In genomic region chr10:8020113-8020512, GRCm38 (mm10) we compare ENCODE assay signal across 26 mouse cellular contexts.
A peak's percentile ranks its signal among the peaks of the same experiment; 100 is the strongest.
DNase-seq lines count a peak whose midpoint lies in the region; ATAC-seq lines count a peak whose summit lies in the region.
"Had no signal": no experiment of that assay in that cellular context is flagged by ENCODE, and none has a peak within 500 bp of the region (broad histone marks: within the 10 kb centered on the region; RNA-seq: fewer than 3 reads in every experiment).

No protein-coding gene starts in this region.

- peak; percentile 70 for ATAC-seq in liver, embryonic 11.5 days (replicated peaks; ENCODE audit: low FRiP score)
- peak; percentile 68 for ATAC-seq in liver, embryonic 16.5 days (ENCODE audit: low read depth)
- no peak for ATAC-seq in midbrain, embryonic 13.5 days
- no peak for ATAC-seq in forebrain, embryonic 15.5 days (replicated peaks)
- ATAC-seq: forebrain, postnatal 0 days had no signal

- H3K36me3 ChIP-seq in liver, embryonic 11.5 days (ENCODE audit: control insufficient read depth, insufficient read depth, low read length) = no peaks in the 10 kb centered on the region
- H3K36me3 ChIP-seq in liver, embryonic 16.5 days (ENCODE audit: control insufficient read depth, insufficient read depth) = no peaks in the 10 kb centered on the region
- no peaks in the 10 kb centered on the region for H3K36me3 ChIP-seq in midbrain, embryonic 13.5 days
- H3K36me3 ChIP-seq in forebrain, embryonic 15.5 days = no peaks in the 10 kb centered on the region
- H3K36me3 ChIP-seq: heart, embryonic 15.5 days; hindbrain, embryonic 12.5 days; kidney, embryonic 15.5 days; limb, embryonic 13.5 days; neural tube, embryonic 13.5 days had no signal

- H3K9ac ChIP-seq in liver, embryonic 11.5 days (ENCODE audit: low read depth, low read length) = no peak overlapping the region
- no peak overlapping the region for H3K9ac ChIP-seq in liver, embryonic 16.5 days (ENCODE audit: low read depth, low read length)
- no peak overlapping the region for H3K9ac ChIP-seq in midbrain, embryonic 13.5 days (replicated peaks)
- no peak overlapping the region for H3K9ac ChIP-seq in forebrain, embryonic 15.5 days (replicated peaks)
- H3K9ac ChIP-seq: forebrain, postnatal 0 days; heart, embryonic 15.5 days; hindbrain, embryonic 12.5 days; kidney, embryonic 15.5 days; limb, embryonic 13.5 days; neural tube, embryonic 13.5 days had no signal

- no peak overlapping the region for H3K4me3 ChIP-seq in liver, embryonic 11.5 days (ENCODE audit: low read depth, low read length)
- no peak overlapping the region for H3K4me3 ChIP-seq in liver, embryonic 16.5 days (ENCODE audit: low read depth, low read length)
- H3K4me3 ChIP-seq in midbrain, embryonic 13.5 days (replicated peaks) = no peak overlapping the region
- no peak overlapping the region for H3K4me3 ChIP-seq in forebrain, embryonic 15.5 days
- H3K4me3 ChIP-seq: erythroblast, embryonic 14.5 days; heart, embryonic 15.5 days; hindbrain, embryonic 12.5 days; kidney, embryonic 15.5 days; layer of hippocampus, adult 2 months; limb, embryonic 13.5 days; myocyte; neural tube, embryonic 13.5 days had no signal

- no peaks in the 10 kb centered on the region for H3K9me3 ChIP-seq in liver, embryonic 11.5 days (ENCODE audit: control insufficient read depth, low read length)
- H3K9me3 ChIP-seq in liver, embryonic 16.5 days (replicated peaks; ENCODE audit: control insufficient read depth, low read length) = no peaks in the 10 kb centered on the region
- no peaks in the 10 kb centered on the region for H3K9me3 ChIP-seq in midbrain, embryonic 13.5 days
- no peaks in the 10 kb centered on the region for H3K9me3 ChIP-seq in forebrain, embryonic 15.5 days
- H3K9me3 ChIP-seq: heart, embryonic 15.5 days; hindbrain, embryonic 12.5 days; kidney, embryonic 15.5 days; limb, embryonic 13.5 days; neural tube, embryonic 13.5 days had no signal

- DNase-seq in 416B (ENCODE audit: low read depth) = peak; percentile 88
- DNase-seq in c-Kit-positive CD71-positive TER-119-positive erythroid progenitor cells, embryonic 14.5 days (ENCODE audit: low spot score) = peak; percentile 14
- DNase-seq in liver, embryonic 11.5 days (ENCODE audit: low spot score) = no peak
- no peak for DNase-seq in neural tube, embryonic 10.5 days (ENCODE audit: extremely low spot score, low spot score)
- no peak for DNase-seq in adrenal gland, postnatal 14 days
- DNase-seq: cerebellum, adult 11-12 months; cerebellum, adult 9-11 months; forebrain, postnatal 0 days; kidney, postnatal 25 days; lung, adult 2 months; lung, postnatal 10 days; thymus, adult 2 months; thymus, postnatal 36 days had no signal

- H3K4me1 ChIP-seq in liver, embryonic 11.5 days (replicated peaks; ENCODE audit: control insufficient read depth, insufficient read depth, low read length) = peaks cover 13% of the 10 kb centered on the region
- peaks cover 4% of the 10 kb centered on the region for H3K4me1 ChIP-seq in liver, embryonic 16.5 days (ENCODE audit: control insufficient read depth, low read depth, low read length)
- H3K4me1 ChIP-seq in midbrain, embryonic 13.5 days (replicated peaks) = no peaks in the 10 kb centered on the region
- no peaks in the 10 kb centered on the region for H3K4me1 ChIP-seq in forebrain, embryonic 15.5 days
- H3K4me1 ChIP-seq: neural tube, embryonic 13.5 days had no signal

- 67% methylated on average over 4 of the region's 4 CpGs for WGBS in liver, embryonic 11.5 days
- 30% methylated on average over 4 of the region's 4 CpGs for WGBS in liver, embryonic 16.5 days (ENCODE audit: insufficient replicate concordance)
- 88% methylated on average over 4 of the region's 4 CpGs for WGBS in midbrain, embryonic 13.5 days
- 85% methylated on average over 4 of the region's 4 CpGs for WGBS in forebrain, embryonic 15.5 days

- no peak overlapping the region for H3K27ac ChIP-seq in liver, embryonic 11.5 days (ENCODE audit: low read depth, low read length)
- no peak overlapping the region for H3K27ac ChIP-seq in liver, embryonic 16.5 days (ENCODE audit: low read length)
- no peak overlapping the region for H3K27ac ChIP-seq in midbrain, embryonic 13.5 days
- H3K27ac ChIP-seq in forebrain, embryonic 15.5 days (replicated peaks) = no peak overlapping the region
- H3K27ac ChIP-seq: heart, embryonic 15.5 days; hindbrain, embryonic 12.5 days; kidney, embryonic 15.5 days; layer of hippocampus, adult 2 months; limb, embryonic 13.5 days; macrophage; neural tube, embryonic 13.5 days had no signal

- peak overlapping the region; percentile 20; the same call in 1 of the 2 replicates for H3K4me2 ChIP-seq in liver, embryonic 11.5 days
- H3K4me2 ChIP-seq in liver, embryonic 16.5 days (ENCODE audit: low read depth, low read length) = no peak overlapping the region
- H3K4me2 ChIP-seq in midbrain, embryonic 13.5 days (replicated peaks) = no peak overlapping the region
- H3K4me2 ChIP-seq in forebrain, embryonic 15.5 days (replicated peaks) = no peak overlapping the region
- H3K4me2 ChIP-seq: heart, embryonic 15.5 days; hindbrain, embryonic 12.5 days; kidney, embryonic 15.5 days; limb, embryonic 13.5 days; midbrain, embryonic 11.5 days; neural tube, embryonic 13.5 days had no signal

- no peaks in the 10 kb centered on the region for H3K27me3 ChIP-seq in liver, embryonic 11.5 days (replicated peaks; ENCODE audit: control insufficient read depth, insufficient read depth, low read length)
- H3K27me3 ChIP-seq in liver, embryonic 16.5 days (ENCODE audit: control insufficient read depth, insufficient read depth, low read depth, low read length) = no peaks in the 10 kb centered on the region
- H3K27me3 ChIP-seq in midbrain, embryonic 13.5 days = no peaks in the 10 kb centered on the region
- H3K27me3 ChIP-seq in forebrain, embryonic 15.5 days = no peaks in the 10 kb centered on the region
- H3K27me3 ChIP-seq: heart, embryonic 15.5 days; hindbrain, embryonic 12.5 days; kidney, embryonic 15.5 days; limb, embryonic 13.5 days; neural tube, embryonic 13.5 days had no signal

Comparison
In these comparisons a context has a peak if more than half of its experiments do, and no peak if none do; other contexts are left out.
1. DNase-seq: peak in 416B (single experiment) and c-Kit-positive CD71-positive TER-119-positive erythroid progenitor cells, embryonic 14.5 days (single experiment); none in liver, embryonic 11.5 days (single experiment), neural tube, embryonic 10.5 days (single experiment) and adrenal gland, postnatal 14 days (single experiment).
2. ATAC-seq: peak in liver, embryonic 11.5 days (single experiment) and liver, embryonic 16.5 days (single experiment); none in midbrain, embryonic 13.5 days (single experiment) and forebrain, embryonic 15.5 days (single experiment).